Mouse (Mus musculus) erythroblast, embryonic 14.5 days (primary cell): ENCODE results near the gene Nupl1. TPM values are rescaled to one million over a fixed set of nuclear protein-coding genes. Genes with fewer than 3 reads are reported as not detected.

Experiments
- H3K27me3 ChIP-seq: 2 replicates; pipeline ENCODE4 v1.6.1; 2012; ENCODE audit warnings: inconsistent platforms; ENCODE audit not compliant: control insufficient read depth
- H3K36me3 ChIP-seq: 2 replicates; pipeline ENCODE4 v1.6.1; 2012; ENCODE audit warnings: mild to moderate bottlenecking, inconsistent platforms; ENCODE audit not compliant: control insufficient read depth
- H3K4me1 ChIP-seq: 2 replicates; pipeline ENCODE4 v1.6.1; 2012; ENCODE audit warnings: inconsistent platforms; ENCODE audit not compliant: control insufficient read depth
- H3K4me3 ChIP-seq: replicated peaks from 2 replicates; pipeline ENCODE3; 2012; ENCODE audit warnings: moderate library complexity, mild to moderate bottlenecking, inconsistent platforms
- H3K9me3 ChIP-seq: 2 replicates; pipeline ENCODE4 v1.6.1; 2012; ENCODE audit warnings: low read length, inconsistent platforms, mixed read lengths; ENCODE audit not compliant: control insufficient read depth
- GATA1 ChIP-seq: IDR thresholded peaks from 2 replicates; pipeline ENCODE4 v1.6.1; 2012; ENCODE audit warnings: low read length, inconsistent platforms, mixed read lengths
- TAL1 ChIP-seq: IDR thresholded peaks from 3 replicates; pipeline ENCODE4 v1.6.1; 2012; ENCODE audit warnings: low read length, inconsistent platforms, mixed read lengths
- polyA plus RNA-seq: library from polyadenylated mRNA; stranded (reverse); fragments of >175 nt; gene quantifications from 2 replicates; pipeline ENCODE4 v1.2.3, GENCODE M21; 2012

Gene Nupl1
- polyA plus RNA-seq, result not detected in 2 replicates

GRCm38 (mm10) chr14:60251281-60252003, at the start of gene Nupl1, which contains the start of gene Gm49336:
Nupl1 (minus strand) TSS chr14:60251431.
Gm49336 (minus strand) TSS chr14:60251507.
- Histone ChIP-seq H3K27me3 (no peaks in the 10 kb centered on the region), H3K36me3 (peaks cover 20% of the 10 kb centered on the region), H3K9me3 (no peaks in the 10 kb centered on the region), H3K4me3 (peak within 1 kb of the TSS; percentile 100), H3K4me1 (peaks cover 53% of the 10 kb centered on the region)
- TF ChIP-seq GATA1 (no peak), TAL1 (no peak)

- H3K36me3 ChIP-seq, result peaks cover 53% of the 10 kb centered on the region
- no peak for TF ChIP-seq TAL1
- no peak for TF ChIP-seq GATA1
- no peaks in the 10 kb centered on the region for H3K9me3 ChIP-seq
- H3K4me3 ChIP-seq, result no peak overlapping the region
- no peaks in the 10 kb centered on the region for H3K27me3 ChIP-seq
- no peaks in the 10 kb centered on the region for H3K4me1 ChIP-seq
Measured at GRCm38 (mm10) chr14:60301024-60301423, 49.8 kb upstream of the Nupl1 start.

GRCm38 (mm10) chr14:60300224-60300991, 49.2 kb upstream of the Nupl1 start:
- Histone ChIP-seq H3K4me3 (no peak overlapping the region), H3K27me3 (no peaks in the 10 kb centered on the region), H3K36me3 (peaks cover 53% of the 10 kb centered on the region), H3K4me1 (no peaks in the 10 kb centered on the region), H3K9me3 (no peaks in the 10 kb centered on the region)
- TF ChIP-seq GATA1 (no peak), TAL1 (no peak)

GRCm38 (mm10) chr14:60295531-60295930, 44.3 kb upstream of the Nupl1 start:
- no peaks in the 10 kb centered on the region for H3K4me1 ChIP-seq
- no peaks in the 10 kb centered on the region for H3K27me3 ChIP-seq
- no peak overlapping the region for H3K4me3 ChIP-seq
- no peak for TF ChIP-seq GATA1
- no peak for TF ChIP-seq TAL1
- peaks cover 60% of the 10 kb centered on the region for H3K36me3 ChIP-seq
- H3K9me3 ChIP-seq, result no peaks in the 10 kb centered on the region

GRCm38 (mm10) chr14:60290363-60290762, 39.1 kb upstream of the Nupl1 start:
- no peak for TF ChIP-seq GATA1
- no peak for TF ChIP-seq TAL1
- no peaks in the 10 kb centered on the region for H3K27me3 ChIP-seq
- H3K4me3 ChIP-seq, result no peak overlapping the region
- no peaks in the 10 kb centered on the region for H3K4me1 ChIP-seq
- H3K9me3 ChIP-seq, result no peaks in the 10 kb centered on the region
- peaks cover 54% of the 10 kb centered on the region for H3K36me3 ChIP-seq

GRCm38 (mm10) chr14:60286194-60286863, 35.1 kb upstream of the Nupl1 start:
- Histone ChIP-seq H3K9me3 (no peaks in the 10 kb centered on the region), H3K4me1 (no peaks in the 10 kb centered on the region), H3K4me3 (no peak overlapping the region), H3K27me3 (no peaks in the 10 kb centered on the region), H3K36me3 (peaks cover 40% of the 10 kb centered on the region)
- TF ChIP-seq TAL1 (no peak), GATA1 (no peak)

- no peak overlapping the region for H3K4me3 ChIP-seq
- H3K36me3 ChIP-seq, result peaks cover 15% of the 10 kb centered on the region
- H3K27me3 ChIP-seq, result no peaks in the 10 kb centered on the region
- H3K4me1 ChIP-seq, result no peaks in the 10 kb centered on the region; the same call in 1 of the 2 replicates
- TF ChIP-seq GATA1, result no peak
- no peak for TF ChIP-seq TAL1
- no peaks in the 10 kb centered on the region for H3K9me3 ChIP-seq
Measured at GRCm38 (mm10) chr14:60275301-60276276, 24.4 kb upstream of the Nupl1 start.

- Histone ChIP-seq H3K9me3 (no peaks in the 10 kb centered on the region), H3K36me3 (peaks cover 17% of the 10 kb centered on the region), H3K27me3 (no peaks in the 10 kb centered on the region), H3K4me3 (no peak overlapping the region), H3K4me1 (peaks cover 10% of the 10 kb centered on the region)
- no peak for TF ChIP-seq TAL1
- no peak for TF ChIP-seq GATA1
Measured at GRCm38 (mm10) chr14:60273346-60273745, 22.1 kb upstream of the Nupl1 start.
